Mouse (Mus musculus): Measurements from ENCODE around the gene Ercc4. TPM values are rescaled to one million over a fixed set of nuclear protein-coding genes. Genes with fewer than 3 reads are reported as not detected.

Ercc4 gene
- polyA plus RNA-seq, 1 experiment = 0.08 TPM

DNA sequence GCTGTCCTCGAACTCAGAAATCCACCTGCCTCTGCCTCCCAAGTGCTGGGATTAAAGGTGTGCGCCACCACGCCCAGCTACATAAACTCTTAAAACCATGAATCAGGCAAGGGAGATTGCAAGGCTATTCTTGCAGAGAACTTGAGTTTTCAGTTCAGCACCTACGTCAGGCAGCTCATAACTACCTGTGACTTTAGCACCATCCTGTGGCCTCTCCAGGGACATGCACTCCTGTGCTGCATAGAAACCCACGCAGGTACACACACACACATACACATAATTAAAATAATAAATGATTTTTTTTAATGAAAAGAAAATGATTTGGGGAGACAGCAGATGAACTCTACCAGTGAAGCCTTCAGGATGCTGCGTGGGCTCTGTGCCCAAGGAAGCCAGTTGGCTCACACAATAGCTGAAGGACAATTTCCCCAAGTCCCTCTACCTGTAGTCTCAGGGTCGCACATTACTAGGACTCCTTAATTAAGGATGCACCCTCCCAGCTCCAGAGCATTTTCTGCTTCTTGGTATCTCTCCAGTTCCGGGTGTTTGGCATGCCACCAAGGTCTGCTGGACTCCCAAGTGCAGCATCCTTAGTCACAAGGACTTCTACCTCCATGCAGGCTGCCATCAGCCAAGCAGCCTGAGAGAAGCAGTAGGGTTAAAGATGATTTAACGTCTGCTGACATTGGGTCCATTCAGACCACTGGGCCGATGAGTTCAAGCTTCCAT lies 35.4 kb downstream of the Ercc4 start:
- Histone ChIP-seq H3K4me1 (ENCODE audit: control insufficient read depth) (no peaks in the 10 kb centered on the region), H3K9me3 (ENCODE audit: control insufficient read depth, low read length) (no peaks in the 10 kb centered on the region), H3K36me3 (ENCODE audit: control insufficient read depth) (peaks cover 64% of the 10 kb centered on the region), H3K27me3 (ENCODE audit: control insufficient read depth) (no peaks in the 10 kb centered on the region), H3K4me3 (replicated peaks) (no peak overlapping the region)
- TF ChIP-seq TAL1 (IDR thresholded peaks at IDR 0.05; ENCODE audit: low read length) (no peak), GATA1 (IDR thresholded peaks at IDR 0.05; ENCODE audit: low read length) (no peak)

DNA sequence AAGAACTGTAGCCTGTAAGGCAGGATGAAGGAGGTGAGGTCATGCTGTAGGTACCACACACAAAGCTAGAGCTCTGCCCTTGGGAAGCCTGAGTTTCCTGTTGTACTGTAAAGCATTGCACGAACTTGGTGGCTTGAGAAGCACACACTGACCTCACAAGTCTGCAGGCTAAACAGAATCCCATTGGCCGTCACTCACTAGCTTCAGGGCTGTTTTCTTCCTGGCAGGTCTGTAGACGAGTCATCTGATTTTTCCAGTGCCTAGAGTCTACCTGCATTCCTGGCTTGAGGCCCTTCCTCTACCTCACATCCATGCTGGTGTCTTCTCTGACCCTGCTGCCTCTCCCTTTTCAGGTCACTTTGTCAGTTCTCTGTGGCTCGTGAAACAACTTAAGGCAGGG lies 36.7 kb downstream of the Ercc4 start:
- TF ChIP-seq TAL1 (IDR thresholded peaks at IDR 0.05; ENCODE audit: low read length) (no peak), GATA1 (IDR thresholded peaks at IDR 0.05; ENCODE audit: low read length) (no peak)
- H3K4me1 ChIP-seq (ENCODE audit: control insufficient read depth) = no peaks in the 10 kb centered on the region
- H3K4me3 ChIP-seq (replicated peaks) = no peak overlapping the region
- H3K9me3 ChIP-seq (ENCODE audit: control insufficient read depth, low read length) = no peaks in the 10 kb centered on the region
- H3K27me3 ChIP-seq (ENCODE audit: control insufficient read depth) = no peaks in the 10 kb centered on the region
- H3K36me3 ChIP-seq (ENCODE audit: control insufficient read depth) = peaks cover 57% of the 10 kb centered on the region

DNA sequence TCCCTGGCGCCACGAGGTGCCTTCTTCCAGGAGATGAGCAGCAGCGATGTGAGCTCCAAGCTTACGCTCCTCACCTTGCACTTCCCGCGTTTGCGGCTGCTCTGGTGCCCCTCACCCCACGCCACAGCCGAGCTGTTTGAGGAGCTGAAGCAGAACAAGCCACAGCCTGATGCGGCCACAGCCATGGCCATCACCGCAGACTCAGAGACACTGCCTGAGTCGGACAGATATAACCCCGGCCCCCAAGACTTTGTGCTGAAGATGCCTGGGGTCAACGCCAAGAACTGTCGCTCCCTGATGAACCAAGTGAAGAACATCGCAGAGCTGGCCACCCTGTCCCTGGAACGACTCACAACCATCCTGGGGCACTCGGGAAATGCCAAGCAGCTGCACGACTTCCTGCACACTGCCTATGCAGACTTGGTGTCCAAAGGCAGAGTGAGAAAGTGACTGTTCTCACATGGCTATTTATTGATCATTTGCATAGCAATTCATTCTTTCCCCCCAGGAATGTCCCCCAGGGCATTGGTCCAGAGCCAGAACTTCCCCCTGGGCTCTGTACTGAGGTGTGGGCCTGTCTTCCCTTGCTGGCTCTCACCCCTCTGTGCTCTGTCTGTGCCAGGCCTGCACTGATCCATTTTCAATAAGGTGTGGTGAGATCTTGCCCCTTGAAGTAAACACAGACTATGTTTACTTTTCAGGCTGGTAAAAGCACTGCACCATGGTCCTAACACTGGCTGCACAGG lies 38.5 kb downstream of the Ercc4 start:
- peaks cover 48% of the 10 kb centered on the region for H3K36me3 ChIP-seq (ENCODE audit: control insufficient read depth)

DNA sequence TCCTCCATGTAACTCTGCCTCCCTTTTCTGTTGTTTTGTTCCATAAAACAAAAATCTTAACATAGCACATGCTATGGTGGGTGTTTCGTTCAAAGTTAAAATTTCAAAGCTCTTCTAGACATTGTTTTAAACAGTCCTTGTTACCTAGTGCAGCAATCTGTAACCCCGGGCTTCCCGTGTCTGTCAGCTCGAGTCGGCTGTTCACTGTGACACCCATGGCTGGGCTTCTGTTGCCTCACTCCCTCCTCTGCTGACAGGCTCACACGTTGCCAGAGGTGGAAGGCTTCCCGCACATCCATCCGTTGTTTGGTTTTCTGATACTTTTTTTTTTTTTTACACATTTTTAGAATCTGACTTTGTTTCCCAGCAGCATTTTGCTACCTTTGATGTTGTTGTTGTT lies 40.5 kb downstream of the Ercc4 start:
- no peaks in the 10 kb centered on the region for H3K4me1 ChIP-seq (ENCODE audit: control insufficient read depth)
- H3K27me3 ChIP-seq (ENCODE audit: control insufficient read depth) = no peaks in the 10 kb centered on the region
- H3K36me3 ChIP-seq (ENCODE audit: control insufficient read depth) = peaks cover 43% of the 10 kb centered on the region
- H3K4me3 ChIP-seq (replicated peaks) = no peak overlapping the region
- H3K9me3 ChIP-seq (ENCODE audit: control insufficient read depth, low read length) = no peaks in the 10 kb centered on the region
- no peak for TF ChIP-seq TAL1 (IDR thresholded peaks at IDR 0.05; ENCODE audit: low read length)
- TF ChIP-seq GATA1 (IDR thresholded peaks at IDR 0.05; ENCODE audit: low read length) = no peak

More for the DNA sequence above, 38.5 kb downstream of the Ercc4 start:
- TF ChIP-seq TAL1 (IDR thresholded peaks at IDR 0.05; ENCODE audit: low read length) = no peak
- no peak for TF ChIP-seq GATA1 (IDR thresholded peaks at IDR 0.05; ENCODE audit: low read length)
- Histone ChIP-seq H3K4me3 (replicated peaks) (no peak overlapping the region), H3K4me1 (ENCODE audit: control insufficient read depth) (no peaks in the 10 kb centered on the region), H3K27me3 (ENCODE audit: control insufficient read depth) (no peaks in the 10 kb centered on the region), H3K9me3 (ENCODE audit: control insufficient read depth, low read length) (no peaks in the 10 kb centered on the region)

DNA sequence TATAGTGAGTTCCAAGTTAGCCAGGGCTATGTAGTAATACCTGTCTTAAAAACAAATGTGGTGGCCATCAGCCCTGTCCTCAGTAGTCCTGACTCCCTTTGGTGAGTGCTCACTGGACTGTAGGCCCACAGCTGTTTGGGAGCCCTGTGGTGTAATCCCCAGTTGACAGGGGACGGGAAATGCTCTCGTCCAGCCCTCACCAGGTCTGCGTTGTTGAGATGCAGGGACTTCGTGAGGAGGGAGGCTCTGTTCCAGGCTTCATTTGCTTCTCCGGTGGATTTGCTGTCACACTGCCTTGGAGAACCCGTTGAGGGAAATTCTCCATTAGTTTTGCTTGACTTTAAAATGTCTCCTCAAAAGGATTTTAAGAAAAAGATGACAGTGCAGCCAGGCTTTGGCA lies 41.3 kb downstream of the Ercc4 start:
- no peak for TF ChIP-seq TAL1 (IDR thresholded peaks at IDR 0.05; ENCODE audit: low read length)
- TF ChIP-seq GATA1 (IDR thresholded peaks at IDR 0.05; ENCODE audit: low read length) = no peak
- Histone ChIP-seq H3K36me3 (ENCODE audit: control insufficient read depth) (peaks cover 38% of the 10 kb centered on the region), H3K27me3 (ENCODE audit: control insufficient read depth) (no peaks in the 10 kb centered on the region), H3K9me3 (ENCODE audit: control insufficient read depth, low read length) (no peaks in the 10 kb centered on the region), H3K4me1 (ENCODE audit: control insufficient read depth) (no peaks in the 10 kb centered on the region), H3K4me3 (replicated peaks) (no peak overlapping the region)

DNA sequence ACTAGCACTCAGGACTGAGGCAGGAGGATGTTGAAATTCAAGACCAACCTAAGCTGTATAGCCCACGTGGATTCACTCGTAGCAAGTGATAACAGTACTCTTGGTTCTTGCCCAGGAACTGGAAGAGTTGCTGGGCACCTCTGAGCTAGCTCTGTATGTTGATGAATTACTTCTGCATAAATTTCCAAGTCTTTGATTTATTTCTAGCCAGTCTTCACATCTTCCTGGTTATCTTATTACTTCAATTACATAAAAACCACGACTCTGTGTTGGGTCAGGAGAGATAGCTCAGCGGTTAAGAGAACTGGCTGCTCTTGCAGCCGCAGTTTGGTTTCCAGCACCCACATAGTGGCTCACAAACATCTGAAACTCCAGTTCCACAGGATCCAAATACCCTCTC lies 43.0 kb downstream of the Ercc4 start:
- peaks cover 22% of the 10 kb centered on the region for H3K36me3 ChIP-seq (ENCODE audit: control insufficient read depth)
- no peak overlapping the region for H3K4me3 ChIP-seq (replicated peaks)
- H3K4me1 ChIP-seq (ENCODE audit: control insufficient read depth) = no peaks in the 10 kb centered on the region
- TF ChIP-seq TAL1 (IDR thresholded peaks at IDR 0.05; ENCODE audit: low read length) (no peak), GATA1 (IDR thresholded peaks at IDR 0.05; ENCODE audit: low read length) (no peak)
- no peaks in the 10 kb centered on the region for H3K9me3 ChIP-seq (ENCODE audit: control insufficient read depth, low read length)
- H3K27me3 ChIP-seq (ENCODE audit: control insufficient read depth) = peaks cover 2% of the 10 kb centered on the region; the same call in 1 of the 2 replicates

DNA sequence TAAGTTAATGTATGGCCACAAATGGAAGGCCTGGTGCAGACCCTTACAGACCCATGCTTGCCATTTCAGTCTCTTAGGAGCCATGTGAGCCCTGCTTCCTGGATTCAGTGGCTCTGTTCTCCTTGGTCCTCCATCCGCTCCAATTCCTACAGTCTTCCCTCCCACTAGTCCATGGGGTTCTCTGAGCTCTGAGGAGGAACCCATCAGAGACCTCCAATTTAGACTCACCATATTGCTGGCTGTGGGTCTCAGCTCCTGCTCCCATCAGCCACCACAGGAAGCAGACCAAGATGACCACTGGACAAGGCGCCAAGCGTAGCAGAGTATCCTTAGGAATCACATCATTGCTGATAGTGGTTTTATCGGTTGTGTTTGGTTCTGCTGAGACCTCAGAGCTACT lies 43.7 kb downstream of the Ercc4 start:
- peaks cover 3% of the 10 kb centered on the region; the same call in 1 of the 2 replicates for H3K27me3 ChIP-seq (ENCODE audit: control insufficient read depth)
- TF ChIP-seq TAL1 (IDR thresholded peaks at IDR 0.05; ENCODE audit: low read length) (no peak), GATA1 (IDR thresholded peaks at IDR 0.05; ENCODE audit: low read length) (no peak)
- no peak overlapping the region for H3K4me3 ChIP-seq (replicated peaks)

DNA sequence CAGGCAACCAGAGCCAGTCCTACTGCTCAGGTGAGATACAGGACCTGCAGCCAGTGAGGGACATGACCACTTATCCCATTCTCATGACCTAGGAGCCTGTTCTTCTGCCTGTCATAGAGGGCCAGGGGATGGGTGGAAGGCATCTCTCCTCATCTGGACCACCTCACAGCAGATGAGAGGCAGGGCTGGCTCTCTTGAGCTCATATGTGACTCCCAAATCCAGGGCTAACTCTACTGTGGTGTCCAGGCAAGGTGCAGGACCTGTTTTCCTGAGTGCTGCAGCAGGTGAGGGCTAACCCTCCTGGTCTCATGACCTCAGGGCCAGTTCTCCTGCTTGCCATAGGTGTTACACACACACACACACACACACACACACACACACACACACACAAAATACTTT lies 44.9 kb downstream of the Ercc4 start:
- Histone ChIP-seq H3K9me3 (ENCODE audit: control insufficient read depth, low read length) (no peaks in the 10 kb centered on the region), H3K4me1 (ENCODE audit: control insufficient read depth) (no peaks in the 10 kb centered on the region), H3K27me3 (ENCODE audit: control insufficient read depth) (peaks cover 6% of the 10 kb centered on the region), H3K36me3 (ENCODE audit: control insufficient read depth) (peaks cover 5% of the 10 kb centered on the region), H3K4me3 (replicated peaks) (no peak overlapping the region)
- TF ChIP-seq GATA1 (IDR thresholded peaks at IDR 0.05; ENCODE audit: low read length) = no peak
- TF ChIP-seq TAL1 (IDR thresholded peaks at IDR 0.05; ENCODE audit: low read length) = no peak

More for the DNA sequence above, 43.7 kb downstream of the Ercc4 start:
- Histone ChIP-seq H3K36me3 (ENCODE audit: control insufficient read depth) (peaks cover 14% of the 10 kb centered on the region), H3K4me1 (ENCODE audit: control insufficient read depth) (no peaks in the 10 kb centered on the region), H3K9me3 (ENCODE audit: control insufficient read depth, low read length) (no peaks in the 10 kb centered on the region)

DNA sequence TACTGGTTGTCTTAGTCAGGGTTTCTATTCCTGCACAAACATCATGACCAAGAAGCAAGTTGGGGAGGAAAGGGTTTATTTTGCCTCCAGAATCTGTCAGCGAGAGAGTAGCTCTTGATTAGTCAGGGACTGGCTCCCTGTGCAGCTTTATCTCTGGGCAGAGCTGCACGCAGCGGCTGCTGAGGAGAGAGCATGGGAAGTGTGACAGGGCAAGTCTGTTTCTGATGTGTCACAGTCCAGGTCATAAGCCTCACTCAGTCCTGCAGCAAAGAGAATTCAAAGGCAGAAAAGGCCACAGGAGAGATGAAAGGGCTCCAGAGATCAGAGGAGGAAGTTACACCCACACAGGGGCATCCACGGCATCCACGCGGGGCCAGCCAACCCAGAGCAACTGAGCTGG lies 47.8 kb downstream of the Ercc4 start:
- H3K9me3 ChIP-seq (ENCODE audit: control insufficient read depth, low read length) = no peaks in the 10 kb centered on the region
- H3K27me3 ChIP-seq (ENCODE audit: control insufficient read depth) = peaks cover 19% of the 10 kb centered on the region
- H3K4me3 ChIP-seq (replicated peaks) = no peak overlapping the region
- peaks cover 6% of the 10 kb centered on the region; the same call in 1 of the 2 replicates for H3K4me1 ChIP-seq (ENCODE audit: control insufficient read depth)
- TF ChIP-seq GATA1 (IDR thresholded peaks at IDR 0.05; ENCODE audit: low read length) = no peak
- no peak for TF ChIP-seq TAL1 (IDR thresholded peaks at IDR 0.05; ENCODE audit: low read length)
- no peaks in the 10 kb centered on the region for H3K36me3 ChIP-seq (ENCODE audit: control insufficient read depth)
